In genomic region chr16:15252666-15253347, GRCm38 (mm10) we compare ENCODE assay signal across 10 mouse cellular contexts.
DNase-seq lines count a peak whose midpoint lies in the region; ATAC-seq lines count a peak whose summit lies in the region.
"Had no signal": no experiment of that assay in that cellular context is flagged by ENCODE, and none has a peak within 500 bp of the region (broad histone marks: within the 10 kb centered on the region; RNA-seq: fewer than 3 reads in every experiment).

No protein-coding gene starts in this region.

- peak; percentile 93 for ATAC-seq in kidney, embryonic 15.5 days (replicated peaks; ENCODE audit: low FRiP score)
- no peak for ATAC-seq in forebrain, embryonic 15.5 days (replicated peaks)
- ATAC-seq: inflammation-experienced regulatory T-cells, adult 6 months had no signal

- H3K27me3 ChIP-seq in kidney, embryonic 15.5 days: no peaks in the 10 kb centered on the region
- no peaks in the 10 kb centered on the region for H3K27me3 ChIP-seq in forebrain, embryonic 15.5 days
- H3K27me3 ChIP-seq: forebrain, embryonic 12.5 days had no signal

- DNase-seq in left cerebral cortex, adult 11 months (ENCODE audit: low spot score): peak; percentile 1
- no peak for DNase-seq in left cerebral cortex, postnatal 4 days
- peak; percentile 79 for DNase-seq in fibroblast of lung, adult 2 months (ENCODE audit: low read depth)
- DNase-seq in skeletal muscle tissue, adult 2 months (ENCODE audit: low read depth, low spot score): peak; percentile 39
- no peak for DNase-seq in liver
- no peak for DNase-seq in layer of hippocampus, postnatal 25 days (ENCODE audit: extremely low spot score in 1 of 2, low spot score in 1 of 2)

- no peaks in the 10 kb centered on the region for H3K36me3 ChIP-seq in kidney, embryonic 15.5 days
- no peaks in the 10 kb centered on the region for H3K36me3 ChIP-seq in forebrain, embryonic 15.5 days
- H3K36me3 ChIP-seq: forebrain, embryonic 12.5 days had no signal

- no peak overlapping the region for H3K4me2 ChIP-seq in kidney, embryonic 15.5 days
- H3K4me2 ChIP-seq in forebrain, embryonic 15.5 days (replicated peaks): no peak overlapping the region
- H3K4me2 ChIP-seq: forebrain, embryonic 12.5 days had no signal

- no peak overlapping the region for H3K9ac ChIP-seq in kidney, embryonic 15.5 days
- no peak overlapping the region for H3K9ac ChIP-seq in forebrain, embryonic 15.5 days (replicated peaks)
- H3K9ac ChIP-seq: forebrain, embryonic 12.5 days had no signal

- H3K4me1 ChIP-seq in kidney, embryonic 15.5 days: peaks cover 23% of the 10 kb centered on the region
- H3K4me1 ChIP-seq in forebrain, embryonic 15.5 days: no peaks in the 10 kb centered on the region
- H3K4me1 ChIP-seq: forebrain, embryonic 12.5 days had no signal

- intact Hi-C loops in left cerebral cortex, postnatal 4 days (cut with DNase I): no loop called here

- peak overlapping the region; percentile 79 for H3K27ac ChIP-seq in kidney, embryonic 15.5 days
- H3K27ac ChIP-seq in forebrain, embryonic 15.5 days (replicated peaks): no peak overlapping the region
- H3K27ac ChIP-seq: forebrain, embryonic 12.5 days had no signal

- no peak overlapping the region for H3K4me3 ChIP-seq in kidney, embryonic 15.5 days (replicated peaks)
- no peak overlapping the region for H3K4me3 ChIP-seq in forebrain, embryonic 15.5 days
- H3K4me3 ChIP-seq: forebrain, embryonic 12.5 days had no signal

- WGBS in kidney, embryonic 15.5 days: 33% methylated on average over 6 of the region's 6 CpGs
- WGBS in forebrain, embryonic 15.5 days: 88% methylated on average over 6 of the region's 6 CpGs

- H3K9me3 ChIP-seq in kidney, embryonic 15.5 days (replicated peaks): no peaks in the 10 kb centered on the region
- H3K9me3 ChIP-seq in forebrain, embryonic 15.5 days: no peaks in the 10 kb centered on the region
- H3K9me3 ChIP-seq: forebrain, embryonic 12.5 days had no signal

Comparison
In these comparisons a context has a peak if more than half of its experiments do, and no peak if none do; other contexts are left out.
1. DNase-seq: peak in left cerebral cortex, adult 11 months (single experiment), fibroblast of lung, adult 2 months (single experiment) and skeletal muscle tissue, adult 2 months (single experiment); none in left cerebral cortex, postnatal 4 days (single experiment), liver (single experiment) and layer of hippocampus, postnatal 25 days (0 of 2).